Mouse (Mus musculus) ES-E14 (cell line): ENCODE data around the gene Prkcg. TPM values are rescaled to one million over a fixed set of nuclear protein-coding genes. Genes with fewer than 3 reads are reported as not detected.

Experiments
- DNase-seq: peaks from one replicate; pipeline ENCODE4 v3.0.0-alpha.2; 2013; ENCODE audit warnings: low read depth, low spot score
- H3K27ac ChIP-seq: 2 replicates; pipeline ENCODE4 v1.5.1; 2012; ENCODE audit warnings: low read depth, mild to moderate bottlenecking, low read length, moderate library complexity, mixed read lengths; ENCODE audit not compliant: poor library complexity, insufficient read depth, severe bottlenecking
- H3K36me3 ChIP-seq: 2 replicates; pipeline ENCODE4 v1.6.1; 2012; ENCODE audit warnings: mild to moderate bottlenecking, low read length, moderate library complexity, mixed read lengths; ENCODE audit not compliant: control insufficient read depth, poor library complexity, insufficient read depth, severe bottlenecking
- H3K4me1 ChIP-seq, 2 experiments: fragments of 150-350 bp in 1 of 2; sonication (generic) in 1 of 2; 2 replicates each; pipeline ENCODE4 v1.6.1; 2012; ENCODE audit warnings: low read length in 2 of 2, mild to moderate bottlenecking in 1 of 2, mixed read lengths in 1 of 2; ENCODE audit not compliant: control insufficient read depth in 2 of 2, insufficient read depth in 2 of 2, poor library complexity in 1 of 2
- H3K4me3 ChIP-seq, 2 experiments: fragments of 150-350 bp in 1 of 2; sonication (generic) in 1 of 2; 2 replicates each; pipeline ENCODE4 v1.5.1; 2012; ENCODE audit warnings: low read length in 2 of 2, low read depth in 1 of 2, mild to moderate bottlenecking in 1 of 2, mixed read lengths in 1 of 2; ENCODE audit not compliant: insufficient read depth in 1 of 2, poor library complexity in 1 of 2, severe bottlenecking in 1 of 2
- H3K9ac ChIP-seq: 2 replicates; pipeline ENCODE4 v1.6.1; 2012; ENCODE audit warnings: low read depth, mild to moderate bottlenecking, low read length, mixed read lengths; ENCODE audit not compliant: poor library complexity, insufficient read depth, severe bottlenecking
- H3K9me3 ChIP-seq: fragments of 150-350 bp; sonication (generic); 2 replicates; pipeline ENCODE4 v1.6.1; 2012; ENCODE audit warnings: low read depth, mild to moderate bottlenecking, low read length; ENCODE audit not compliant: control insufficient read depth, insufficient read depth
- CHD2 ChIP-seq: IDR thresholded peaks from 2 replicates; pipeline ENCODE4 v1.6.1; 2014; ENCODE audit warnings: mild to moderate bottlenecking, low read depth, low read length, inconsistent platforms
- HCFC1 ChIP-seq: IDR thresholded peaks from 2 replicates; pipeline ENCODE4 v1.6.1; 2012; ENCODE audit warnings: low read length, inconsistent platforms, borderline replicate concordance; ENCODE audit not compliant: insufficient read depth
- MAFK ChIP-seq: IDR thresholded peaks from 2 replicates; pipeline ENCODE4 v1.6.1; 2014; ENCODE audit warnings: mild to moderate bottlenecking, low read depth, low read length, inconsistent platforms; ENCODE audit not compliant: insufficient read depth
- ZC3H11A ChIP-seq: IDR thresholded peaks from 2 replicates; pipeline ENCODE4 v1.6.1; 2012; ENCODE audit warnings: low read depth, mild to moderate bottlenecking, inconsistent platforms, low read length, borderline replicate concordance
- ZNF384 ChIP-seq: IDR thresholded peaks from 2 replicates; pipeline ENCODE4 v1.6.1; 2012; ENCODE audit warnings: low read depth, low read length, inconsistent platforms
- in situ Hi-C, 2 experiments: fragments of 600-800 bp; cut with MboI; formaldehyde crosslinking; loops; one replicate each; pipeline ENCODE4 v1.15.1; 2025; ENCODE audit warnings: low sequenced_read_pairs in 2 of 2, inconsistent platforms in 1 of 2; ENCODE audit not compliant: unreplicated experiment in 2 of 2
- total RNA-seq: library from RNA; depleted of rRNA; stranded (reverse); fragments of 300-350 nt; gene quantifications from 2 replicates; pipeline ENCODE4 v1.2.3, GENCODE M21; 2012

The Prkcg gene
- total RNA-seq, 1 experiment: 6.6 TPM

GRCm38 (mm10) chr7:3365547-3366279, 76.7 kb downstream of the Prkcg start:
- DNase-seq: no peak
- Histone ChIP-seq H3K36me3 (no peaks in the 10 kb centered on the region; the same call in 1 of the 2 replicates), H3K4me1 (peaks cover 8 to 20% of the 10 kb centered on the region in 2 experiments), H3K27ac (peak overlapping the region; percentile 98), H3K9me3 (no peaks in the 10 kb centered on the region), H3K4me3 (peak overlapping the region; percentile 83), H3K9ac (peak overlapping the region; percentile 77)
- no peak; the same call in 1 of the 2 replicates for TF ChIP-seq CHD2
- no peak for TF ChIP-seq ZNF384
- TF ChIP-seq MAFK: no peak
- in situ Hi-C loops: no loop called here

GRCm38 (mm10) chr7:3366705-3367516, 77.9 kb downstream of the Prkcg start:
- no peaks in the 10 kb centered on the region; the same call in 1 of the 2 replicates for H3K36me3 ChIP-seq
- DNase-seq: no peak
- H3K27ac ChIP-seq: peak overlapping the region; percentile 98
- peak overlapping the region; percentile 83 for H3K4me3 ChIP-seq
- H3K9ac ChIP-seq: peak overlapping the region; percentile 77
- TF ChIP-seq MAFK (no peak), ZNF384 (no peak), ZC3H11A (no peak), CHD2 (no peak), HCFC1 (no peak)
- in situ Hi-C loops: no loop called here
- H3K4me1 ChIP-seq: peaks cover 13 to 26% of the 10 kb centered on the region in 2 experiments
- no peaks in the 10 kb centered on the region for H3K9me3 ChIP-seq

GRCm38 (mm10) chr7:3367569-3367968, 78.6 kb downstream of the Prkcg start:
- Histone ChIP-seq H3K36me3 (no peaks in the 10 kb centered on the region; the same call in 1 of the 2 replicates), H3K27ac (peak overlapping the region; percentile 98), H3K9me3 (no peaks in the 10 kb centered on the region), H3K4me3 (peak overlapping the region; percentile 83), H3K4me1 (peaks cover 13 to 28% of the 10 kb centered on the region in 2 experiments), H3K9ac (peak overlapping the region; percentile 77)
- TF ChIP-seq MAFK: no peak
- no peak for TF ChIP-seq CHD2
- TF ChIP-seq HCFC1: no peak
- TF ChIP-seq ZC3H11A: no peak
- TF ChIP-seq ZNF384: no peak
- no peak for DNase-seq
- in situ Hi-C loops: no loop called here

- Histone ChIP-seq H3K36me3 (no peaks in the 10 kb centered on the region; the same call in 1 of the 2 replicates), H3K9ac (peak overlapping the region; percentile 81; the same call in 1 of the 2 replicates), H3K4me1 (peaks cover 13 to 31% of the 10 kb centered on the region in 2 experiments), H3K4me3 (peak overlapping the region; percentile 3 to 83; a peak in 3 of 4 replicates), H3K9me3 (no peaks in the 10 kb centered on the region), H3K27ac (peak overlapping the region; percentile 98)
- no peak for DNase-seq
- TF ChIP-seq HCFC1: no peak
- TF ChIP-seq CHD2: no peak
- no peak for TF ChIP-seq ZC3H11A
- no peak for TF ChIP-seq ZNF384
- no peak for TF ChIP-seq MAFK
- in situ Hi-C loops: no loop called here
These were observed 79.3 kb downstream of the Prkcg start for GRCm38 (mm10) chr7:3368311-3368710.
